Mouse (Mus musculus): ENCODE results near the gene Tbcb.

DNA sequence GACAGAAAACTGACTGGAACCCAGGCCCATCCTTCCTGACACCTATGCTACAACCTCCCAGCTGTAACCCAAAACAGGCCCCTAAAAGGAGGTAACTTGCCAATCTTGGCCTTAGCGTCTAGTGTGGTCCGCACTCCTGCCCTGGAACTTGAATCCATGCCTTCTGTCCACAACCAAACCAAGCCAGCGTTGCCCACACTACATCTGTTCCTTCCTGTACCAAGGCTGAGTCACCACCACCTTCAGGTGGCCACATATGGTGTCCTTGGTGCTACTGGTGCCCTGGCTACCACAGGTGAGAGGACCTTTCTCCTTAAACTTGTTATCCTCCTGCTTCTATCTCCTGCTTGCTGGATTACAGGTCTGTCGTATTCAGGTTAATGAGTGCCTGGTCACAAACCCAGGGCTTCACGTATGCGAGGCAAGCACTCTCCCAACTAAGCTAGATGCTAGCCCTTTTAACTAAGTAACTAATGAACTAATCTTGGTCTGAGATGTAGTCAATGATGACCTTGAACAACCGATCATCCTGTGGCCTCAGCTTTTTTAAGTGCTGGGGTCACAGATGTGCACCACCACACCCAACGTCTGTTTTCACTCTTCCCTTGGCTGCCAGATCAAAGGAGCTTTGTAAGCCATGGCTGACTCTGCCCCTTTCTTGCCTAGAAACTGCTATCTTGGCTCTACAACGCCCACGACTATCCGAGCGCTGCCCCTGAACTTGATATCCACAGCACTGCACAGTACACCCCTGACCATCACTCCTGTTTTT is 43.5 kb downstream of the Tbcb start:
- TF ChIP-seq CTCF (IDR thresholded peaks at IDR 0.05; ENCODE audit: borderline replicate concordance, insufficient read depth, low read length) (no peak), POLR2A (IDR thresholded peaks at IDR 0.05; ENCODE audit: low read depth, low read length) (no peak)
